Mouse (Mus musculus) spleen, postnatal 36 days (tissue): Measurements from ENCODE around the gene 1700017D01Rik.
A peak's percentile ranks its signal among the peaks of the same experiment; 100 is the strongest.

Source experiments
- DNase-seq, 2 experiments: peaks; one replicate each; pipeline ENCODE4 v3.0.0; 2022; ENCODE audit warnings: low spot score in 2 of 2, mixed read lengths in 1 of 2

The 1700017D01Rik gene

GRCm38 (mm10) chr19:11048503-11048902 lies 82.2 kb downstream of the 1700017D01Rik start:
- no peak for DNase-seq

- DNase-seq = peak; percentile 66 to 73
Measured at GRCm38 (mm10) chr19:11048009-11048408, 82.7 kb downstream of the 1700017D01Rik start.
